Mouse (Mus musculus) c-Kit-negative CD71-positive TER-119-positive erythroid progenitor cells, embryonic 14.5 days (primary cell): Measurements from ENCODE around the gene Baz2b.

Source experiments
- DNase-seq: peaks from one replicate; pipeline ENCODE4 v3.0.0-alpha.2; 2013; ENCODE audit warnings: low read depth, low spot score

The Baz2b gene

GRCm38 (mm10) chr2:60209703-60210651, at the start of gene Baz2b, which contains the start of gene March7:
Baz2b (minus strand) TSS chr2:60209839.
March7 (plus strand) TSS chr2:60209887.
- peak; percentile 81 for DNase-seq

GRCm38 (mm10) chr2:60259186-60259585, 49.5 kb upstream of the Baz2b start:
- DNase-seq, result no peak

- no peak for DNase-seq
Measured at GRCm38 (mm10) chr2:60256751-60257150, 47.1 kb upstream of the Baz2b start.

- no peak for DNase-seq
Measured at GRCm38 (mm10) chr2:60253506-60253905, 43.9 kb upstream of the Baz2b start.

- DNase-seq, result no peak
Measured at GRCm38 (mm10) chr2:60252782-60253181, 43.1 kb upstream of the Baz2b start.

GRCm38 (mm10) chr2:60234506-60234905, 24.9 kb upstream of the Baz2b start:
- no peak for DNase-seq

- DNase-seq, result no peak
Measured at GRCm38 (mm10) chr2:60233147-60233546, 23.5 kb upstream of the Baz2b start.

GRCm38 (mm10) chr2:60230361-60230760, 20.7 kb upstream of the Baz2b start:
- no peak for DNase-seq

- no peak for DNase-seq
Measured at GRCm38 (mm10) chr2:60228470-60228869, 18.8 kb upstream of the Baz2b start.

GRCm38 (mm10) chr2:60223489-60223888, 13.8 kb upstream of the Baz2b start:
- no peak for DNase-seq

- DNase-seq, result no peak
Measured at GRCm38 (mm10) chr2:60221954-60222353, 12.3 kb upstream of the Baz2b start.

GRCm38 (mm10) chr2:60221236-60221635, 11.6 kb upstream of the Baz2b start:
- DNase-seq, result no peak

- no peak for DNase-seq
Measured at GRCm38 (mm10) chr2:60217620-60218019, 8.0 kb upstream of the Baz2b start.

GRCm38 (mm10) chr2:60216547-60217153, 7.0 kb upstream of the Baz2b start:
- DNase-seq, result no peak

- no peak for DNase-seq
Measured at GRCm38 (mm10) chr2:60214683-60215082, 5.0 kb upstream of the Baz2b start.

- no peak for DNase-seq
Measured at GRCm38 (mm10) chr2:60212488-60212887, 2.8 kb upstream of the Baz2b start.

GRCm38 (mm10) chr2:60210821-60211220, 1.2 kb upstream of the Baz2b start:
- no peak for DNase-seq

GRCm38 (mm10) chr2:60209122-60209611, 472 bp downstream of the Baz2b start:
- DNase-seq, result peak; percentile 43

GRCm38 (mm10) chr2:60205795-60206194, 3.8 kb downstream of the Baz2b start:
- no peak for DNase-seq

GRCm38 (mm10) chr2:60204162-60204561, 5.5 kb downstream of the Baz2b start:
- no peak for DNase-seq

- no peak for DNase-seq
Measured at GRCm38 (mm10) chr2:60203733-60204132, 5.9 kb downstream of the Baz2b start.

GRCm38 (mm10) chr2:60202900-60203530, 6.6 kb downstream of the Baz2b start:
- DNase-seq, result no peak
